10 mouse cellular contexts compared by ENCODE assay signal in the genomic region with DNA sequence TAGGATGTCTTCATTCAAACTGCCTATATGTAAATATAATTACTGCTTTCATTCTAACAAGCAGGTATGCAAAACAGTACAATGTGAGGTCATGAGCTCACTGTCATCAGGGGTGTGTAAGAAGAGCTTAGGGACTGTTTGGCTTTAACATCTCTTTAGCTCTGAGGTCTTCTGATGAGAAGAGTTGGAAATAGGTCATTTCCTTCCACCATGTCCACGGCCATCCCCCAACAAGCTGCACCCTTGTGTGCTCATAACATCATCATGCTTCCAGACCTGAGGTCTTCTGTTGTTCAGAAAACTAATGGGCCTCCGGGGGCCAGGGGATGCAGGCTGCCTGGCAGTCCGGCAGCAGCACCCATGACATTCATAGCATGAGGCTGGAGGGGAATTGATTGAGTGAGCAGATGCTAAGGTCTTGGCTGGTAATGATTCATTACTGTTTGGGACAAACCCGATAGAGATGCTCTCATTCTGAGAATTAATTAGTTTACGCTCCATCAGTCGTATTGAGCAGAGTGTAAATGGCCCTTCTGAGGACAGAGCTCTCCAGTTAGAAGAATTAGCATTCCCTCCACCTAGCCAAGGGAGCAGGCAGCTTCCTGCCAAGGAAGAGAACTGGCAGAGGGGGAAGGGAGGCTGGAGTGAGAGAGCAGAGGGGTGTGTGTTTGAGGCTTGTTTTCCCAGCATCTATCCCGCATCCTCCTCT.
DNase-seq lines count a peak whose midpoint lies in the region.
"Had no signal": no experiment of that assay in that cellular context is flagged by ENCODE, and none has a peak within 500 bp of the region (broad histone marks: within the 10 kb centered on the region; RNA-seq: fewer than 3 reads in every experiment).

No protein-coding gene starts in this region.

- WGBS in heart, embryonic 10.5 days: 58% methylated on average over 7 of the region's 7 CpGs

- no peak overlapping the region for H3K4me3 ChIP-seq in heart, embryonic 10.5 days
- H3K4me3 ChIP-seq: gastrocnemius, adult 2 months had no signal

- H3K4me1 ChIP-seq in heart, embryonic 10.5 days: no peaks in the 10 kb centered on the region

- no peaks in the 10 kb centered on the region for H3K27me3 ChIP-seq in heart, embryonic 10.5 days (ENCODE audit: insufficient read depth, poor library complexity, severe bottlenecking)

- H3K36me3 ChIP-seq in heart, embryonic 10.5 days: no peaks in the 10 kb centered on the region

- no peaks in the 10 kb centered on the region for H3K9me3 ChIP-seq in heart, embryonic 10.5 days

- DNase-seq in cerebellum, adult 9-11 months: peak; percentile 40
- no peak for DNase-seq in cerebellum, adult 9-10 months
- DNase-seq in frontal cortex, adult 2 months (ENCODE audit: extremely low spot score in 1 of 2, low spot score in 1 of 2): peak; percentile 36 to 59
- peak; percentile 24 to 33 for DNase-seq in left cerebral cortex, adult 9 months (ENCODE audit: low spot score in 2 of 2)
- DNase-seq in retina, postnatal 1 day: peak; percentile 94
- DNase-seq in heart, embryonic 10.5 days (ENCODE audit: low spot score): no peak
- DNase-seq in kidney, postnatal 25 days: no peak
- no peak for DNase-seq in heart, postnatal 4 days
- DNase-seq: adrenal gland, postnatal 36 days; gastrocnemius, adult 2 months had no signal

- no peak overlapping the region for H3K27ac ChIP-seq in heart, embryonic 10.5 days
- H3K27ac ChIP-seq: gastrocnemius, adult 2 months had no signal

Comparison
In these comparisons a context has a peak if more than half of its experiments do, and no peak if none do; other contexts are left out.
1. DNase-seq: peak in cerebellum, adult 9-11 months (single experiment), frontal cortex, adult 2 months (2 of 2), left cerebral cortex, adult 9 months (2 of 2) and retina, postnatal 1 day (single experiment); none in cerebellum, adult 9-10 months (single experiment), heart, embryonic 10.5 days (single experiment), kidney, postnatal 25 days (0 of 2) and heart, postnatal 4 days (single experiment).